Mouse (Mus musculus) liver, adult 2 months (tissue): ENCODE measurements around the gene Lmnb2.

Source experiments
- CTCF ChIP-seq: fragments of 200-500 bp; IDR thresholded peaks from 2 replicates; pipeline ENCODE4 v1.5.1; 2011; ENCODE audit warnings: low read depth, low read length, control low read depth
- POLR2A ChIP-seq: fragments of 200-500 bp; IDR thresholded peaks from 2 replicates; pipeline ENCODE4 v1.6.1; 2011; ENCODE audit warnings: low read length, control low read depth; ENCODE audit not compliant: insufficient read depth; ENCODE audit errors: extremely low read depth

GRCm38 (mm10) chr10:80938831-80939550, 20.9 kb upstream of the Lmnb2 start:
- TF ChIP-seq CTCF (no peak), POLR2A (no peak)
